Mouse (Mus musculus) heart, embryonic 12.5 days (tissue): ENCODE data around the gene Heg1. TPM values are rescaled to one million over a fixed set of nuclear protein-coding genes. Genes with fewer than 3 reads are reported as not detected.

ENCODE experiments used
- ATAC-seq: fragments of 200-750 bp; cut with Nextera tagmentation; 2 replicates; pipeline ENCODE4 v1.8.0; 2017; ENCODE audit warnings: moderate TSS enrichment, moderate library complexity; ENCODE audit not compliant: insufficient number of reproducible peaks, low FRiP score
- H3K27ac ChIP-seq: fragments of 300-500 bp; sonication (generic); 2 replicates; pipeline ENCODE4 v1.5.1; 2016; ENCODE audit warnings: mild to moderate bottlenecking, moderate library complexity; ENCODE audit not compliant: poor library complexity, severe bottlenecking
- H3K27me3 ChIP-seq: fragments of 300-500 bp; sonication (generic); replicated peaks from 2 replicates; pipeline ENCODE4 v1.6.1; 2016; ENCODE audit warnings: mild to moderate bottlenecking, moderate library complexity
- H3K36me3 ChIP-seq: fragments of 300-500 bp; sonication (generic); 2 replicates; pipeline ENCODE4 v1.6.1; 2016; ENCODE audit warnings: mild to moderate bottlenecking, moderate library complexity
- H3K4me1 ChIP-seq: fragments of 300-500 bp; sonication (generic); replicated peaks from 2 replicates; pipeline ENCODE4 v1.6.1; 2016; ENCODE audit warnings: mild to moderate bottlenecking
- H3K4me2 ChIP-seq: fragments of 300-500 bp; sonication (generic); 2 replicates; pipeline ENCODE4 v1.6.1; 2016; ENCODE audit warnings: mild to moderate bottlenecking, moderate library complexity
- H3K4me3 ChIP-seq: fragments of 300-500 bp; sonication (generic); 2 replicates; pipeline ENCODE4 v1.5.1; 2016; ENCODE audit warnings: mild to moderate bottlenecking
- H3K9ac ChIP-seq: fragments of 300-500 bp; sonication (generic); 2 replicates; pipeline ENCODE4 v1.6.1; 2016; ENCODE audit warnings: mild to moderate bottlenecking, moderate library complexity
- H3K9me3 ChIP-seq: fragments of 300-500 bp; sonication (generic); replicated peaks from 2 replicates; pipeline ENCODE4 v1.6.1; 2016; ENCODE audit warnings: mild to moderate bottlenecking, moderate library complexity
- WGBS: fragments of 180-500 bp; shearing (Covaris S2); methylation state at CpG from one replicate; pipeline ENCODE4 v1.1.7; 2016; 5-methylcytosine and 5-hydroxymethylcytosine counted together
- polyA plus RNA-seq: library from polyadenylated mRNA; unstranded; fragments of >200 nt; fragmentation: Nextera tagmentation; extraction: Ambion mirVana; gene quantifications from 2 replicates; pipeline ENCODE4 v1.2.1, GENCODE M21; 2016

Heg1 gene
- polyA plus RNA-seq, 1 experiment from 2014 or later, result 48.3 TPM

GRCm38 (mm10) chr16:33732846-33733580, 48.8 kb downstream of the Heg1 start:
- H3K36me3 ChIP-seq, result peaks cover 78% of the 10 kb centered on the region
- peaks cover 11% of the 10 kb centered on the region for H3K4me1 ChIP-seq
- no peak for ATAC-seq
- no peaks in the 10 kb centered on the region for H3K27me3 ChIP-seq
- no peaks in the 10 kb centered on the region for H3K9me3 ChIP-seq
- WGBS, result 82% methylated on average over 15 of the region's 15 CpGs
- no peak overlapping the region for H3K9ac ChIP-seq
- no peak overlapping the region for H3K4me2 ChIP-seq
- no peak overlapping the region for H3K4me3 ChIP-seq
- H3K27ac ChIP-seq, result no peak overlapping the region

- no peak overlapping the region for H3K27ac ChIP-seq
- H3K9me3 ChIP-seq, result no peaks in the 10 kb centered on the region
- no peaks in the 10 kb centered on the region for H3K27me3 ChIP-seq
- ATAC-seq, result no peak
- H3K9ac ChIP-seq, result no peak overlapping the region
- H3K4me1 ChIP-seq, result peaks cover 11% of the 10 kb centered on the region
- 86% methylated on average over 6 of the region's 6 CpGs for WGBS
- no peak overlapping the region for H3K4me3 ChIP-seq
- peaks cover 79% of the 10 kb centered on the region for H3K36me3 ChIP-seq
- no peak overlapping the region for H3K4me2 ChIP-seq
Measured at GRCm38 (mm10) chr16:33733864-33734263, 49.7 kb downstream of the Heg1 start.

- H3K4me3 ChIP-seq, result no peak overlapping the region
- H3K36me3 ChIP-seq, result peaks cover 78% of the 10 kb centered on the region
- H3K9me3 ChIP-seq, result no peaks in the 10 kb centered on the region
- ATAC-seq, result no peak
- no peak overlapping the region for H3K4me2 ChIP-seq
- no peak overlapping the region for H3K9ac ChIP-seq
- WGBS, result 55% methylated on average over 10 of the region's 10 CpGs
- H3K27me3 ChIP-seq, result no peaks in the 10 kb centered on the region
- no peak overlapping the region for H3K27ac ChIP-seq
- H3K4me1 ChIP-seq, result peaks cover 14% of the 10 kb centered on the region
Measured at GRCm38 (mm10) chr16:33734545-33734944, 50.4 kb downstream of the Heg1 start.

- H3K27me3 ChIP-seq, result no peaks in the 10 kb centered on the region
- H3K9me3 ChIP-seq, result no peaks in the 10 kb centered on the region
- H3K4me3 ChIP-seq, result no peak overlapping the region
- H3K9ac ChIP-seq, result no peak overlapping the region
- ATAC-seq, result no peak
- no peak overlapping the region for H3K27ac ChIP-seq
- H3K4me1 ChIP-seq, result peaks cover 20% of the 10 kb centered on the region
- peaks cover 78% of the 10 kb centered on the region for H3K36me3 ChIP-seq
- H3K4me2 ChIP-seq, result no peak overlapping the region
- WGBS, result 77% methylated on average over 5 of the region's 5 CpGs
Measured at GRCm38 (mm10) chr16:33735238-33735637, 51.1 kb downstream of the Heg1 start.

GRCm38 (mm10) chr16:33735791-33736190, 51.6 kb downstream of the Heg1 start:
- no peak for ATAC-seq
- 72% methylated on average over 5 of the region's 5 CpGs for WGBS
- Histone ChIP-seq H3K4me1 (peaks cover 26% of the 10 kb centered on the region), H3K9me3 (no peaks in the 10 kb centered on the region), H3K4me3 (no peak overlapping the region), H3K4me2 (no peak overlapping the region), H3K36me3 (peaks cover 77% of the 10 kb centered on the region), H3K9ac (no peak overlapping the region), H3K27ac (no peak overlapping the region), H3K27me3 (no peaks in the 10 kb centered on the region)

- Histone ChIP-seq H3K27me3 (no peaks in the 10 kb centered on the region), H3K9me3 (no peaks in the 10 kb centered on the region), H3K9ac (no peak overlapping the region), H3K4me3 (no peak overlapping the region), H3K4me1 (peaks cover 30% of the 10 kb centered on the region), H3K27ac (no peak overlapping the region), H3K4me2 (no peak overlapping the region), H3K36me3 (peaks cover 68% of the 10 kb centered on the region)
- WGBS, result 73% methylated on average over 6 of the region's 6 CpGs
- ATAC-seq, result no peak
Measured at GRCm38 (mm10) chr16:33736746-33737145, 52.6 kb downstream of the Heg1 start.

- WGBS, result 75% methylated on average over 7 of the region's 7 CpGs
- Histone ChIP-seq H3K36me3 (peaks cover 72% of the 10 kb centered on the region), H3K27ac (no peak overlapping the region), H3K9ac (no peak overlapping the region), H3K27me3 (no peaks in the 10 kb centered on the region), H3K4me2 (no peak overlapping the region), H3K4me3 (no peak overlapping the region), H3K4me1 (peaks cover 31% of the 10 kb centered on the region), H3K9me3 (no peaks in the 10 kb centered on the region)
- no peak for ATAC-seq
Measured at GRCm38 (mm10) chr16:33738949-33739719, 55.0 kb downstream of the Heg1 start.

GRCm38 (mm10) chr16:33739802-33740201, 55.6 kb downstream of the Heg1 start:
- WGBS, result 57% methylated on average over 3 of the region's 3 CpGs
- Histone ChIP-seq H3K36me3 (peaks cover 70% of the 10 kb centered on the region), H3K9ac (no peak overlapping the region), H3K9me3 (no peaks in the 10 kb centered on the region), H3K27me3 (no peaks in the 10 kb centered on the region), H3K27ac (0 out of 2 replicates have a peak overlapping the region, but pooled peaks have one; percentile 10), H3K4me1 (peaks cover 31% of the 10 kb centered on the region), H3K4me2 (no peak overlapping the region), H3K4me3 (no peak overlapping the region)
- no peak for ATAC-seq

- H3K27me3 ChIP-seq, result no peaks in the 10 kb centered on the region
- peaks cover 76% of the 10 kb centered on the region for H3K36me3 ChIP-seq
- no peak overlapping the region for H3K4me3 ChIP-seq
- ATAC-seq, result no peak
- H3K27ac ChIP-seq, result 0 out of 2 replicates have a peak overlapping the region, but pooled peaks have one; percentile 10
- no peak overlapping the region for H3K4me2 ChIP-seq
- H3K4me1 ChIP-seq, result peaks cover 31% of the 10 kb centered on the region
- H3K9me3 ChIP-seq, result no peaks in the 10 kb centered on the region
- no peak overlapping the region for H3K9ac ChIP-seq
- 68% methylated on average over 6 of the region's 6 CpGs for WGBS
Measured at GRCm38 (mm10) chr16:33740416-33740815, 56.2 kb downstream of the Heg1 start.

- ATAC-seq, result no peak
- WGBS, result 49% methylated on average over 5 of the region's 5 CpGs
- Histone ChIP-seq H3K9ac (no peak overlapping the region), H3K27me3 (no peaks in the 10 kb centered on the region), H3K4me3 (no peak overlapping the region), H3K4me1 (peaks cover 31% of the 10 kb centered on the region), H3K4me2 (no peak overlapping the region), H3K27ac (no peak overlapping the region), H3K36me3 (peaks cover 80% of the 10 kb centered on the region), H3K9me3 (no peaks in the 10 kb centered on the region)
Measured at GRCm38 (mm10) chr16:33741795-33742194, 57.6 kb downstream of the Heg1 start.

GRCm38 (mm10) chr16:33742233-33742632, 58.1 kb downstream of the Heg1 start:
- H3K36me3 ChIP-seq, result peaks cover 78% of the 10 kb centered on the region
- no peak overlapping the region; the same call in 1 of the 2 replicates for H3K9ac ChIP-seq
- no peak overlapping the region for H3K4me2 ChIP-seq
- H3K4me3 ChIP-seq, result no peak overlapping the region
- no peak overlapping the region for H3K27ac ChIP-seq
- no peaks in the 10 kb centered on the region for H3K27me3 ChIP-seq
- peaks cover 31% of the 10 kb centered on the region for H3K4me1 ChIP-seq
- ATAC-seq, result no peak
- WGBS, result 69% methylated on average over 9 of the region's 9 CpGs
- no peaks in the 10 kb centered on the region for H3K9me3 ChIP-seq
